Mouse (Mus musculus): ENCODE measurements around the gene Rabggta. TPM values are rescaled to one million over a fixed set of nuclear protein-coding genes. Genes with fewer than 3 reads are reported as not detected.

Gene Rabggta
- total and polyA plus RNA-seq, 2 experiments from 2014 or later: 21.8 to 36.8 TPM

DNA sequence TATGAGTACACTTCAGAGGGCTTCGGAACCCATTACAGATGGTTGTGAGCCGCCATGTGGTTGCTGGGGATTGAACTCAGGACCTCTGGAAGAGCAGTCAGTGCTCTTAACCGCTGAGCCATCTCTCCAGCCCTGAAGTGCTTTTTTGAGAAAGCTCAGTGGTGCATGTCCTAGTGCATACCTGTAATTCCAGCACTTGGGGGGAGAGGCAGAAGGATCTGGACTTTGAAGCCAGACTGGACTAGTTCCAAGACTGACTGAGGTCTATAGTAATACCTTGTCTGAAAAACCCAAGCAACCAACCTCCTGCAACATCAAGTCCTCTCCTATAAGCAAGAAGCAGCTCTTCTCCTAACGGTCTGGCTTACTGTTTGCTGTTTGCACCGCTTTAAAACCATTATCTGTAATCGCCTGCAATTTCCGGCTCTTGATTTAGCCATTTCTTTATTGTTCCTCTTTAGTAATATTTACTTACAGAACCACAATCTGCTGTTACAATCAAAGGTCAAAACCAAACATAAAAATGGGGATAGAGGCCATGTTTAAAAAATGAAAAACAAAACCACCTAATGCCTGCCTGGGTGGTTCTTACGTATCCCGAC lies 15.1 kb upstream of the Rabggta start:
- WGBS: 87% methylated on average over 9 of the region's 9 CpGs
- H3K36me3 ChIP-seq (replicated peaks; ENCODE audit: control insufficient read depth, insufficient read depth, low read length): peaks cover 42% of the 10 kb centered on the region
- no peak for DNase-seq (ENCODE audit: low spot score)
- no peaks in the 10 kb centered on the region for H3K4me1 ChIP-seq (ENCODE audit: control insufficient read depth, insufficient read depth)
- no peaks in the 10 kb centered on the region for H3K27me3 ChIP-seq (ENCODE audit: control insufficient read depth, insufficient read depth, low read length)
- no peak for ATAC-seq (ENCODE audit: insufficient read depth, low read depth)
- TF ChIP-seq CTCF (IDR thresholded peaks at IDR 0.05; ENCODE audit: low read depth) (no peak), EP300 (IDR thresholded peaks at IDR 0.05; ENCODE audit: low read depth) (no peak)
- no peak overlapping the region for H3K4me2 ChIP-seq (ENCODE audit: low read depth, low read length)
- H3K27ac ChIP-seq (ENCODE audit: low read depth): no peak overlapping the region
- H3K9ac ChIP-seq (replicated peaks; ENCODE audit: low read depth, low read length): no peak overlapping the region
- no peak overlapping the region for H3K4me3 ChIP-seq (ENCODE audit: low read depth, low read length)
- no peaks in the 10 kb centered on the region for H3K9me3 ChIP-seq (replicated peaks; ENCODE audit: control insufficient read depth, low read length)

DNA sequence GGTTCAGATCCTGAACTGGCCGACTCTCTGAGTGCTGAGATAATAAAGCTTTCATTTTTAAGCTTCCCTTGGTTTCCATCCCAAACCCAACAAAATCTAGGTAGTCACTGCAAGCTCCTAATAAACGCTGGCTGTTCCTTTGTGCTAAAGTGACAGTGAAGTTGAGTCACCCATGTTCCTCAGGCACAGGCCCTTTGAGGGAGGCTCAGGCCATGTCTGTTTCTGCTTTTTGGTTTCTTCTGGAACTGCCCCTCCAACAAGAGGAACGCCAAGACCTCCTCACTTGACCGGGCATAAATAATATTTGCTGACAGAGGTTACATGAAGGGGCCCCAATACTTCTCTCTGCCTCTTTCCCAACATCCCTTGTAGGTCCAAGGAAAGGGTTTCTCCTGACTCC lies 13.7 kb upstream of the Rabggta start:
- no peaks in the 10 kb centered on the region for H3K4me1 ChIP-seq (ENCODE audit: control insufficient read depth, insufficient read depth)
- no peaks in the 10 kb centered on the region for H3K27me3 ChIP-seq (ENCODE audit: control insufficient read depth, insufficient read depth, low read length)
- H3K9ac ChIP-seq (replicated peaks; ENCODE audit: low read depth, low read length): no peak overlapping the region
- no peak for ATAC-seq (ENCODE audit: insufficient read depth, low read depth)
- DNase-seq (ENCODE audit: low spot score): no peak
- no peak overlapping the region for H3K27ac ChIP-seq (ENCODE audit: low read depth)
- TF ChIP-seq CTCF (IDR thresholded peaks at IDR 0.05; ENCODE audit: low read depth) (no peak), EP300 (IDR thresholded peaks at IDR 0.05; ENCODE audit: low read depth) (no peak)
- H3K36me3 ChIP-seq (replicated peaks; ENCODE audit: control insufficient read depth, insufficient read depth, low read length): peaks cover 29% of the 10 kb centered on the region
- WGBS: 74% methylated on average over 4 of the region's 4 CpGs
- H3K9me3 ChIP-seq (replicated peaks; ENCODE audit: control insufficient read depth, low read length): no peaks in the 10 kb centered on the region
- H3K4me3 ChIP-seq (ENCODE audit: low read depth, low read length): no peak overlapping the region
- no peak overlapping the region for H3K4me2 ChIP-seq (ENCODE audit: low read depth, low read length)

DNA sequence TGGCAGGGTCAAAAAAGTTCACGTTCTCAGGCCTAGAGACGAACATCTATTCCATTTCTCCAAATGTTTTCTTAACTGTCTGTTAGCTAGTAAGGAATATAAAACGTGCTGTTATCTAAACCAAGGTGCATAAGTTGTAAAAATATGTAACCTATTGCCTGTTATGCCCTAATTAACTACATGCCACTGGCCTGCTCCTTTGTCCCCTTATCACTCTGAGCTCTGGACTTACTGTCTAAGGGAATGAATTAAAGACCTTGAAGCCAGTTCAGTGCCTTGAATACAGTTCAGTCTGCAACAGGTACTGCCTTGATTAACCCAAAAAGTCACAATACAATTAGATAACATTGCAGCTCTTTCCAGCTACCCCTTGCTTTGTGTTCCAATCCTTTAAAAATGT lies 13.3 kb upstream of the Rabggta start:
- H3K4me2 ChIP-seq (ENCODE audit: low read depth, low read length): no peak overlapping the region
- H3K27ac ChIP-seq (ENCODE audit: low read depth): no peak overlapping the region
- H3K4me1 ChIP-seq (ENCODE audit: control insufficient read depth, insufficient read depth): no peaks in the 10 kb centered on the region
- DNase-seq (ENCODE audit: low spot score) (no peak), ATAC-seq (ENCODE audit: insufficient read depth, low read depth) (no peak)
- H3K27me3 ChIP-seq (ENCODE audit: control insufficient read depth, insufficient read depth, low read length): no peaks in the 10 kb centered on the region
- no peaks in the 10 kb centered on the region for H3K9me3 ChIP-seq (replicated peaks; ENCODE audit: control insufficient read depth, low read length)
- no peak overlapping the region for H3K4me3 ChIP-seq (ENCODE audit: low read depth, low read length)
- H3K36me3 ChIP-seq (replicated peaks; ENCODE audit: control insufficient read depth, insufficient read depth, low read length): peaks cover 25% of the 10 kb centered on the region
- 50% methylated on average over 3 of the region's 3 CpGs for WGBS
- TF ChIP-seq CTCF (IDR thresholded peaks at IDR 0.05; ENCODE audit: low read depth) (no peak), EP300 (IDR thresholded peaks at IDR 0.05; ENCODE audit: low read depth) (no peak)
- no peak overlapping the region for H3K9ac ChIP-seq (replicated peaks; ENCODE audit: low read depth, low read length)

DNA sequence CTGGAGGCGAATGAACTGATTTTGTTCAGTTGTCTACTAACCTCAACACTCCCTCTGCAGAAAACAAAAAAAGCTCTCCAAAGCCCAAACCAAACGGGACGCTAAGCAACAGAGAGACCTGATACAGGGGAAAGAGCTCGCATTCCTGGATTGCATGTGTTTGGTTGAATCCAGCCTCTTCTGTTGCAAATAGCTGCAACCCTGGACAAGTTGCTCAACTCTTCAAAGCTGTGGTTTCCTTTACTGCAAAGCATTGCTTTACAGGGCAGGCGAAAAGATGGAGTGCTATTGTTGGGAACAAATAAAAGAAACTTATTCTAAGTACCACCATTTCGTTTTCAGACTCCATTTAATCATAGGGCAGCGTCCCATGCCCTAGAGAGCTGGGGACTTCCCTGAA lies 12.8 kb upstream of the Rabggta start:
- WGBS: 68% methylated on average over 7 of the region's 7 CpGs
- no peak overlapping the region for H3K4me2 ChIP-seq (ENCODE audit: low read depth, low read length)
- H3K4me3 ChIP-seq (ENCODE audit: low read depth, low read length): no peak overlapping the region
- no peak for DNase-seq (ENCODE audit: low spot score)
- no peak overlapping the region for H3K9ac ChIP-seq (replicated peaks; ENCODE audit: low read depth, low read length)
- H3K27me3 ChIP-seq (ENCODE audit: control insufficient read depth, insufficient read depth, low read length): no peaks in the 10 kb centered on the region
- no peak for TF ChIP-seq CTCF (IDR thresholded peaks at IDR 0.05; ENCODE audit: low read depth)
- no peak for TF ChIP-seq EP300 (IDR thresholded peaks at IDR 0.05; ENCODE audit: low read depth)
- no peaks in the 10 kb centered on the region for H3K9me3 ChIP-seq (replicated peaks; ENCODE audit: control insufficient read depth, low read length)
- peaks cover 20% of the 10 kb centered on the region for H3K36me3 ChIP-seq (replicated peaks; ENCODE audit: control insufficient read depth, insufficient read depth, low read length)
- H3K27ac ChIP-seq (ENCODE audit: low read depth): no peak overlapping the region
- ATAC-seq (ENCODE audit: insufficient read depth, low read depth): no peak
- no peaks in the 10 kb centered on the region for H3K4me1 ChIP-seq (ENCODE audit: control insufficient read depth, insufficient read depth)

DNA sequence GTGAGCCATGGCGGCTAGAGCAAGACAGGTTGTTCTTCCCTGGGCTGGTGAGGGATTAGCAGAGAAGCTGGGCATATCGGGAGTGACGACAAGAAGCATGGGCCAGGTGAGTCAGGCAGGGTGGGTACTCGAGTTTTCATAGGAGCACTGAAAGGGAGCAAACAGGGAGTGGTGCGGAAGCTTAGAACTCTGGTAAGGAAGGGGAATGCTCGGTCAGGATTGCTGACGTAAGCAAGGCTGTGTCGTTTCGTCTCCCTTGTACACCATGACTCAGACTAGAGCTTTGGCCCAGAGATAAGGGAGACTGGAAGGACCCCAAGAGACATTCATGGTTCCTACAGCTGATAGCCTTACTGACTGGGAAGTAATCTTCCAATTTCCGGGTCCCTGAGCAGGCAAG lies 11.8 kb upstream of the Rabggta start:
- no peak overlapping the region for H3K4me3 ChIP-seq (ENCODE audit: low read depth, low read length)
- DNase-seq (ENCODE audit: low spot score) (no peak), ATAC-seq (ENCODE audit: insufficient read depth, low read depth) (no peak)
- H3K27ac ChIP-seq (ENCODE audit: low read depth): no peak overlapping the region
- WGBS: 57% methylated on average over 10 of the region's 10 CpGs
- H3K4me1 ChIP-seq (ENCODE audit: control insufficient read depth, insufficient read depth): no peaks in the 10 kb centered on the region
- H3K9ac ChIP-seq (replicated peaks; ENCODE audit: low read depth, low read length): no peak overlapping the region
- H3K27me3 ChIP-seq (ENCODE audit: control insufficient read depth, insufficient read depth, low read length): no peaks in the 10 kb centered on the region
- H3K9me3 ChIP-seq (replicated peaks; ENCODE audit: control insufficient read depth, low read length): no peaks in the 10 kb centered on the region
- peaks cover 11% of the 10 kb centered on the region for H3K36me3 ChIP-seq (replicated peaks; ENCODE audit: control insufficient read depth, insufficient read depth, low read length)
- no peak for TF ChIP-seq EP300 (IDR thresholded peaks at IDR 0.05; ENCODE audit: low read depth)
- no peak for TF ChIP-seq CTCF (IDR thresholded peaks at IDR 0.05; ENCODE audit: low read depth)
- H3K4me2 ChIP-seq (ENCODE audit: low read depth, low read length): no peak overlapping the region

DNA sequence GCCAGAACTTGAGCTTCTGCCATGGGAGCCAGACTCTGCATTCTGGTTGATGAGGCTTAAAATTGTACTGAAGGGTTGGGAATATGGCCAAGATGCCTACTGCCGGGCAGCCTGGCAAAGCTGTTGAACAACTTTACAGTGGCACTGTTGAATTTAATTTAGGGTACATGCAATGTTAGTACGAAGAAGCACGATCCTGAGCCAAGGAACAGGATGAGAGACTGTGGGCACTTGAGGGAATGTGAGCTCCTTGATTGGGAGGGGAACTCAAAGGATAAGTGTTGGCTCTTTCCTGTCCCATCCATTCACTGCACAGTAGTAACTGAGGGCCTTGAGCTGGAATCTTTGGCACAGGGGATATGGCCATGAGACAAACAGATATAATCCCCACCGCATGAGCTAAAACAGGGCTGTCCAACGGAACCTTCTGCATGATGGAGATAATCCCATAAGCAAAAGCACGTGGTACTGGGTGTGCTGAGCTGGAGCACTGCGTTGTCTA lies 8.5 kb upstream of the Rabggta start:
- 71% methylated on average over 7 of the region's 7 CpGs for WGBS
- H3K9ac ChIP-seq (replicated peaks; ENCODE audit: low read depth, low read length): no peak overlapping the region
- H3K36me3 ChIP-seq (replicated peaks; ENCODE audit: control insufficient read depth, insufficient read depth, low read length): no peaks in the 10 kb centered on the region
- no peaks in the 10 kb centered on the region for H3K27me3 ChIP-seq (ENCODE audit: control insufficient read depth, insufficient read depth, low read length)
- DNase-seq (ENCODE audit: low spot score) (no peak), ATAC-seq (ENCODE audit: insufficient read depth, low read depth) (no peak)
- H3K4me2 ChIP-seq (ENCODE audit: low read depth, low read length): no peak overlapping the region
- no peaks in the 10 kb centered on the region for H3K9me3 ChIP-seq (replicated peaks; ENCODE audit: control insufficient read depth, low read length)
- no peak overlapping the region for H3K4me3 ChIP-seq (ENCODE audit: low read depth, low read length)
- H3K4me1 ChIP-seq (ENCODE audit: control insufficient read depth, insufficient read depth): no peaks in the 10 kb centered on the region
- no peak overlapping the region for H3K27ac ChIP-seq (ENCODE audit: low read depth)
- TF ChIP-seq EP300 (IDR thresholded peaks at IDR 0.05; ENCODE audit: low read depth): no peak
- no peak for TF ChIP-seq CTCF (IDR thresholded peaks at IDR 0.05; ENCODE audit: low read depth)

Data from heart, postnatal 0 days (tissue).